ENCODE assay signal across 19 mouse cellular contexts in genomic region chr14:30024387-30024786, GRCm38 (mm10). TPM values are rescaled to one million over a fixed set of nuclear protein-coding genes. Genes with fewer than 3 reads are reported as not detected.
A peak's percentile ranks its signal among the peaks of the same experiment; 100 is the strongest.
DNase-seq lines count a peak whose midpoint lies in the region; ATAC-seq lines count a peak whose summit lies in the region.
"Had no signal": no experiment of that assay in that cellular context is flagged by ENCODE, and none has a peak within 500 bp of the region (broad histone marks: within the 10 kb centered on the region; RNA-seq: fewer than 3 reads in every experiment).

No protein-coding gene starts in this region.

- ATAC-seq in CD4-positive, CD25-positive, alpha-beta regulatory T cell, adult 4 months = peak; percentile 77
- peak; percentile 43 for ATAC-seq in common myeloid progenitor, adult 5-6 weeks (replicated peaks; ENCODE audit: low read depth, poor library complexity, severe bottlenecking)
- ATAC-seq in megakaryocyte progenitor cell, adult 5-6 weeks (replicated peaks; ENCODE audit: poor library complexity) = peak; percentile 34
- ATAC-seq in cerebellum, adult (ENCODE audit: insufficient number of reproducible peaks, low FRiP score, low TSS enrichment) = no peak
- ATAC-seq: forebrain, postnatal 0 days; midbrain, embryonic 13.5 days had no signal

- DNase-seq in CD4-positive helper T cell, adult 2 months (ENCODE audit: low read depth, low spot score) = peak; percentile 72
- DNase-seq in adrenal gland, adult 8-10 months = no peak
- no peak for DNase-seq in left cerebral cortex, adult 11 months (ENCODE audit: low spot score)
- DNase-seq: adrenal gland, postnatal 10 days; cerebellum, adult 11 months; cerebellum, postnatal 10 days; forebrain, postnatal 0 days; heart, postnatal 14 days; kidney, adult 11 months; kidney, postnatal 10 days; left cerebral cortex, postnatal 4 days; liver; lung, embryonic 14.5 days; lung, postnatal 36 days had no signal

RNA-seq across cellular contexts. Expression of gene Chdh, which starts 15.6 kb away (rescaled TPM):
- polyA plus RNA-seq in CD4-positive, CD25-positive, alpha-beta regulatory T cell, adult 4 months (2017; shearing (Covaris generic)) = 1 to 10 TPM in 1 of 2 experiments, under 1 TPM in 1; 0.52 to 1.5 TPM
- 37.0 and 38.1 TPM in 2 replicates for total RNA-seq in common myeloid progenitor, adult 5-6 weeks (2017)
- 84.2 and 84.7 TPM in 2 replicates for total RNA-seq in megakaryocyte progenitor cell, adult 5-6 weeks (2015)
- 81.5 and 84.5 TPM in 2 replicates for total RNA-seq in megakaryocyte progenitor cell, adult 5-6 weeks (2017)
- total RNA-seq in adrenal gland, adult 8-10 months (2022) = 10 to 100 TPM in 1 of 4 experiments, 1 to 10 TPM in 3; 5.3 to 11.2 (median 7.7) TPM

RNA-seq across cellular contexts. Expression of gene Il17rb, which starts 15.7 kb away (rescaled TPM):
- polyA plus RNA-seq in CD4-positive, CD25-positive, alpha-beta regulatory T cell, adult 4 months (2017; shearing (Covaris generic)) = 1 to 10 TPM; 3.1 to 4.5 TPM
- 2.9 and 3.9 TPM in 2 replicates for total RNA-seq in common myeloid progenitor, adult 5-6 weeks (2017)
- total RNA-seq in megakaryocyte progenitor cell, adult 5-6 weeks (2015) = 7.1 and 8.0 TPM in 2 replicates
- 3.5 and 3.9 TPM in 2 replicates for total RNA-seq in megakaryocyte progenitor cell, adult 5-6 weeks (2017)
- total RNA-seq in adrenal gland, adult 8-10 months (2022) = 1 to 10 TPM; 1.1 to 3.5 (median 2.2) TPM

RNA-seq across cellular contexts. Expression of gene Actr8, which starts 46.2 kb away (rescaled TPM):
- polyA plus RNA-seq in CD4-positive, CD25-positive, alpha-beta regulatory T cell, adult 4 months (2017; shearing (Covaris generic)) = 10 to 100 TPM; 41.7 to 53.9 TPM
- total RNA-seq in common myeloid progenitor, adult 5-6 weeks (2017) = 25.1 and 41.0 TPM in 2 replicates
- total RNA-seq in megakaryocyte progenitor cell, adult 5-6 weeks (2015) = 16.3 and 20.1 TPM in 2 replicates
- total RNA-seq in megakaryocyte progenitor cell, adult 5-6 weeks (2017) = 27.9 and 29.7 TPM in 2 replicates
- 10 to 100 TPM; 61.4 to 88.8 (median 68.7) TPM for total RNA-seq in adrenal gland, adult 8-10 months (2022)

RNA-seq across cellular contexts. Expression of gene Selenok, which starts 56.3 kb away (rescaled TPM):
- 100 to 1,000 TPM; 332 to 374 TPM for polyA plus RNA-seq in CD4-positive, CD25-positive, alpha-beta regulatory T cell, adult 4 months (2017; shearing (Covaris generic))
- total RNA-seq in common myeloid progenitor, adult 5-6 weeks (2017) = 155 and 175 TPM in 2 replicates
- total RNA-seq in megakaryocyte progenitor cell, adult 5-6 weeks (2015) = 80.1 and 88.6 TPM in 2 replicates
- 217 and 228 TPM in 2 replicates for total RNA-seq in megakaryocyte progenitor cell, adult 5-6 weeks (2017)
- 100 to 1,000 TPM; 104 to 139 (median 118) TPM for total RNA-seq in adrenal gland, adult 8-10 months (2022)
